Mouse (Mus musculus) gonadal fat pad, adult 2 months (tissue): ENCODE data around the gene Pdlim1. TPM values are rescaled to one million over a fixed set of nuclear protein-coding genes. Genes with fewer than 3 reads are reported as not detected.
"Not testable (repeated sequence)": the region's sequence is repeated elsewhere in the genome, so short reads cannot be mapped to it uniquely, and the experiment has no call there.

Source experiments
- DNase-seq: peaks from one replicate; pipeline ENCODE4 v3.0.0-alpha.2; 2012; ENCODE audit warnings: low read depth
- polyA plus RNA-seq: library from polyadenylated mRNA; depleted of rRNA; stranded (reverse); fragments of >200 nt; gene quantifications from 2 replicates; pipeline ENCODE4 v1.2.3, GENCODE M21; 2012; rRNA removed

The Pdlim1 gene
- polyA plus RNA-seq, 1 experiment: 150 TPM

GRCm38 (mm10) chr19:40240838-40241689, 30.6 kb downstream of the Pdlim1 start:
- no peak for DNase-seq

GRCm38 (mm10) chr19:40240360-40240759, 31.3 kb downstream of the Pdlim1 start:
- no peak for DNase-seq

DNA sequence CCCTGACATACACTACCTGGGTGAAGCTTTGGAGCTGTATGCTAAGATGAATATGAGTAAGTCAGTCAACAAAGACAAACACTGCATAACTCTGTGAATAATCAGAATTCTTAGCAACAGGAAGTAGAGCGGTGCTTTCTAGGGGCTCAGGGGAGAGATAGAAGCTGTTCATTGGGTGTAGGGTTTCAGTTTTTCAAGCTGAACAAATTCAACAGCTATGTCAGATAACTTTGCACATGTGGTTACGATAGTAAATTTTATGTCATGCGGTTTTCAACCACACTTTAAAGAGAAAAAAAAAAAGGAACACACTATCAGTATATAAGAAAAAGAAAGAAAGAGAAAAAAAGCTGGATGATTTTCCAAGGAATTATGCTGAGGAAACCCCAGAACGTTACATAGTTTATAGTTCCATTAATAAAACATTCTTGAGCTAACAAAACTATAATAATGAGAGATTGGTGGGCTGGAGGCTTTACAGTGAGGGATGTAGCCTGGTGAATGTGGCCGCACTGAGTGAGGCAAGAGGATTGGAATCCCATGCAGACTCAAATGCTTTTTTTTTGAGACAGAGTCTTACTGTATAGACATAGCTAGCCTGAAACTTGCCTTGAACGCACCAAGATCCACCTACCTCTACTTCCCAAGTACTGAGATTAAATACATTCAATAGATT, 33.3 kb downstream of the Pdlim1 start:
- no peak for DNase-seq

DNA sequence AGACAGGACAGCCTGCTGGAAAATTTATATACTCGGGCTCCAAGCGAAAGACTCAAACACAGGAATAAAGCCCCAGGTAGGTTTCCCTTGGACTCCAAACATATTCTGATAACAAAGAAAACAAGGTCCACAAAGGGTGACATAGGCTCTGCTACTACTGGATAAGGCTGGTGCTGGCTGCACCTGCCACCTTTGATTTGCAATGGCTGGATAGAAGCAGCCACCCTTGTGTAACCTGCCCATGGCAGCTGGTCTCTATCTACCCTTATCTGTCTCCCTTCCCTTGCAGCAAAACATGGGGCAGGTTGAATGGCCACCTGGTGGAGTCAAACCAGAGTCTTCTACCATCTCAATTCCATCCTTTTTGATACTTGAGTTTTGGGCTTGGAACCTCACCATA, 39.1 kb downstream of the Pdlim1 start:
- no peak for DNase-seq

GRCm38 (mm10) chr19:40231825-40232541, 39.7 kb downstream of the Pdlim1 start:
- no peak for DNase-seq

DNA sequence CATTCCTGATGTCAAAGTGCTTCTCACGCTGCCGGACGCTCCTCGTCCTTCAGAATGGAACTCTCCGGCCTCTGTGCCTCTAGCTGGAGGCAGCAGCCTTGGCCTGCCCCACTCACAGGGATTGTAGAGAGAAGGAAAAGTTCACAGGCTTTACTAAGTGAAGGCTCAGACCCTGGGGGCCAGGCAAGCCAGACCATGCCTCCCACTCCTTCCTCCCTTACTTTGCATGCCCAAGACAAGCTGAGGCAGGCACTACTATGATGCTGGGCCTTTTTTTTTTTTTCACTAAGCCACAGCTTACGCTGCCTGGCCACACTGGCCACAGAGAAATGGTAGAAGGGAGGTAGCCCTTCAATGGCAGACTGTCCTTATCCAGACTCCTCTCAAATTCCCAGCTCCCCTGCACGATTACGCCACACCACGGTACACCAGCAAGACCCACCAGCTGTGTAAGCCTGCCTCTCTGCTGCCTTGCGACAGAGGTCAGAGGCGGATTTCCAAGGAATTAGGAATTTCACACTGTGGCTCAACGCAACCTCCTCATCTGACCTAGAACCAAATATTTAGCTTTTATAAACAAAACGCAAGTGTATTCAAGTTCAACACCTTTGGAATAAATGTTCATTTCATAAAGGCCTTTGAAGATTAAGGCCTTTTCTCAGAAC, 40.4 kb downstream of the Pdlim1 start:
- DNase-seq: peak; percentile 66

DNA sequence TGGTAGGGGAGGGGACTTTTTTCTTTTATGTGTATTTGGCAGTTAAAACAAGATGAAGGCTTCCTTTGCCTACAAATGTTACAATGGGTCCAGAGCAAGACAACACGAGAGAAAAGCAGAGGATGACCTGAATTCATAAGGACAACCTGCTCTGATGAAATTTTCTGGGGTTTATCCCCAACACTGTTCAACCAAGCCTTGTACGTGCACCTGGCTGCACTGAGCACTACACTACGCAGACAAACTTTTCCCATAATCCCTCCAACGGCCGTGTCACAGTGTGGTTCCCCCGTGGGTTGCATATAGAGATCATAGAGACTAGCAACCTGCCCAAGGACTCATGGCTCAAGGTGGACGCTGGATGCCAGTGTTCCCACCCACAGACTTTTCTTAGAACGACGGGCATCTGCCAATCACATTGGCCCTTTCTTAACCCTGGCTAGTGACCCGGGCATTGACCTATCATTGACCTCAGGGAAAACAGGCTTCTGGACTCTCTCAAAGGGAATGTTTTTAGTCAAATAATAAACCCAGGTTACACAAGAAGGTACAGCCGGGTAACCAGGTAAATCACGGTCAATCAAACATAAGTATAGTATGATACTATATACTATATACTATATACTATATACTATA, 45.0 kb downstream of the Pdlim1 start:
- DNase-seq: no peak

- no peak for DNase-seq
Measured at GRCm38 (mm10) chr19:40225761-40226110, 45.9 kb downstream of the Pdlim1 start.

- no peak for DNase-seq
Measured at GRCm38 (mm10) chr19:40225102-40225760, 46.4 kb downstream of the Pdlim1 start.

DNA sequence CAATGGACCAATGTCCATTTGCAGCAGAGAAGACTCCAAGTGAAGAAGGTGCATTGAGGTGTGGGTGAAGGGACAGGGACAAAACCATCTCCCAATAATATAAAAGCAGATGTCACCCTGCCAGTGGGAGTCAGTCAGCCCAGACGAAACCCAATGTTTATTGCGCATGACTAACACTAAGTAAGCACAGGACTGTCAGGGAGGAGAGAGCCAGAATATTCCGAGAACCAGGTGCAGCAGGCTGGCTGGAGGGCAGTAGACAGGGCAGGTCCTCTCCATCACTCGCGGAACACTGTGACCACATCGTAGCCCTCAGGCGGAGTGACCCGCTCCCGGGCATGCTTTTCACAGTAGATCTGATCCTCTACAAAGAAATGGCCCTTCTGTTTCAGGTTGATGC, 49.3 kb downstream of the Pdlim1 start:
- DNase-seq: not testable (repeated sequence)

GRCm38 (mm10) chr19:40220878-40221277, 50.8 kb downstream of the Pdlim1 start:
- DNase-seq: no peak

DNA sequence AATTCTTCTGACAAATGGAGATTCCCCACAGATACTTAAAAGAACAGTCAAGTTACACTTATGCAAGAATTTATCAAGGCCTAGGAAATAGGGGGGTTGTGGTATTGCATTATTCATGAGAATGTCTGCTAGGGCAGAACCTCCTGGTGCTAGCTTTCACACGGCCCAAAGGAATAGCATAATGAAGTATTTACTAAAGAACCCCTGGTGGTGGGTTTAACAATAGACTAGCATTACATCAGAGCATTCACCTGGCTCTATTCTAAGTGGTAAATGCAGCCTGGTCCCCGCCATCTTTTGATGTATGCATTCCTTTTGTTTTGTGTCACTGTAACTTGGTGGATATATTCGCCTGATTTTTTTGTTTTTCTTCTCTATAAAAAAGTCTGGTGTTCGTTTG, 68.7 kb downstream of the Pdlim1 start:
- not testable (repeated sequence) for DNase-seq

- DNase-seq: no peak
Measured at GRCm38 (mm10) chr19:40190596-40190995, 81.0 kb downstream of the Pdlim1 start.

DNA sequence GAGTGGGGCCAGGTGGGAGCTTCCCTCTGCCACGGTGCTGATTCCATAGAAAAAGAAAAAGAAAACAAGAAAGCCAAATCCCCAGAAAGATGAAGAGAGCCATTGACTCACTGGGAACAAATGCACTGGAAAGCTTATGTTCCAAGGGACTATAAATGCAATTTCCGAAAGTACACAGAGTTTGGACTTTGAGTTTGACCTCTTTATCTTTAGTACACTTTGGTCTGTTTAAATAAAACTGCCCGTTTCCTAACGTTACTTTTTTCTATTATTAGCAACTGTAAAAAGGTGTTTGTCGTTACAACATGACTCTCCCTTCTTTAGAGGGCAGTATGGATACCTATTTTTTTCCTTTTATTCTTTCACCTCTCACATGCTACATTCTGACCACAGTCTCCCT, 84.5 kb downstream of the Pdlim1 start, which contains the start of gene Cyp2c70:
Cyp2c70 (minus strand) TSS at position 174 of the 400 bp plus-strand sequence.
- DNase-seq: no peak

DNA sequence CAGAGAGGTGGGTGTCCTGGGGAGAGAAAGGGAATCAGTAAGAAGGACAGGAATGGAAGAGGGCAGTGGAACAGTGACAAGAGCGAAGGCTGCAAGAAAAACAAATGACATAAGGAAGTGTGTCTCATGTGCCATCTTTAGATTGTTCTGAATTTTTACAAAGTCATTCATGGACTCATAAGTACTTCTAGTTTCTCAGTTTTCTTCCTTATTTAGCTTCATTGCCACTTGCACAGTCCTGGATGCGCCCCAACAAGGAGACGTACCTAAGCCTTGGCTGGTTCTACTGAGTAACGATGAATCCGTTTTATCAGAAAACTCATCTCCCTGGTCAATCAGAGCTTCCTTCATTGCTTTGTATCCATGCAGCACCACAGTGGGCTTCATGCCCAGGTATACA, 88.0 kb downstream of the Pdlim1 start:
- DNase-seq: no peak

DNA sequence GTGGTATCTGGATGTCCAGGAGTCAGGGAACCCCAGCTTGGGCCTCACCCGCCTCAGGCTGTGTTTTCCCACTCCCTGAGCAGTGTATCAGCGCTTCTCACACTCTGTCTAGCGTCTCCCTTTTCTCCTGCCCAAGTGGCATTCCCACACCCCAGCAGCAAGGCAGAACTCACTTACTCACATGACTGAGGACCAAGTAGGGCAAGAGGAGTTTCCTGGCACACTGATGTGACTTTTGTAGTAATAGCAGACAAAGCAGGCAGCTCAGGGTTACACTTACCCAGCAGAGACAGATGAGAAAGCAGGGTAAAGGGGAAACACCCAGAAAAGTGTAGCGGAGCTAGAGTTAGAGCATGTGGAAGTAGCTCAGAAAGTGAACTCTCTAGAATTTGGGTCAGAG, 93.3 kb downstream of the Pdlim1 start:
- no peak for DNase-seq

Other genes with a start within 250 kb of the Pdlim1 start
- 0.15 TPM in 1 of 2 replicates, not detected in the other for gene Cyp2c54, start 198.0 kb downstream of the Pdlim1 start, polyA plus RNA-seq
- gene Cyp2c50, start 182.2 kb downstream of the Pdlim1 start, polyA plus RNA-seq: 0.29 TPM in 1 of 2 replicates, not detected in the other
- 0.08 and 0.13 TPM in 2 replicates for gene Cyp2c70, start 84.5 kb downstream of the Pdlim1 start, polyA plus RNA-seq
- gene Sorbs1, start 241.9 kb upstream of the Pdlim1 start, polyA plus RNA-seq: 113 and 122 TPM in 2 replicates